20 mouse cellular contexts compared by ENCODE assay signal in genomic region chr11:16854111-16854510, GRCm38 (mm10).
DNase-seq lines count a peak whose midpoint lies in the region; TF ChIP-seq lines count a peak whose summit lies in the region.
"Had no signal": no experiment of that assay in that cellular context is flagged by ENCODE, and none has a peak within 500 bp of the region (broad histone marks: within the 10 kb centered on the region; RNA-seq: fewer than 3 reads in every experiment).

No protein-coding gene starts in this region.

- DNase-seq in 3T3-L1 (ENCODE audit: low read depth, low spot score) (peak; percentile 80), NIH3T3 (ENCODE audit: low read depth) (peak; percentile 71)
- no peak for DNase-seq in embryo, embryonic 11 days
- no peak for DNase-seq in thymus, postnatal 4 days
- DNase-seq in left cerebral cortex, postnatal 25 days (ENCODE audit: low spot score in 2 of 2): no peak
- DNase-seq: adrenal gland, adult 8-10 months; adrenal gland, postnatal 14 days; adrenal gland, postnatal 36 days; B cell, adult 2 months; cerebellum, adult 11-12 months; cerebellum, adult 2 months; cerebellum, adult 9-10 months; cerebellum, postnatal 10 days; cerebellum, postnatal 25 days; forebrain, postnatal 0 days had no signal

- intact Hi-C loops in left cerebral cortex, postnatal 25 days (cut with DNase I): no loop called here

- TF ChIP-seq CTCF in embryonic fibroblast, embryonic 13.5 days (IDR thresholded peaks at IDR 0.05; ENCODE audit: borderline replicate concordance, insufficient read depth, low read length): no peak

- TF ChIP-seq POLR2A in embryonic fibroblast, embryonic 13.5 days (IDR thresholded peaks at IDR 0.05; ENCODE audit: low read depth, low read length): no peak

- H3K4me1 ChIP-seq in embryonic fibroblast, embryonic 13.5 days (ENCODE audit: control insufficient read depth, insufficient read depth, low read length): peaks cover 19% of the 10 kb centered on the region
- H3K4me1 ChIP-seq: embryonic facial prominence, embryonic 15.5 days; forebrain, embryonic 13.5 days; forebrain, embryonic 15.5 days had no signal

- no peak overlapping the region for H3K4me3 ChIP-seq in embryonic fibroblast, embryonic 13.5 days (ENCODE audit: insufficient read depth, low read length)
- H3K4me3 ChIP-seq: embryonic facial prominence, embryonic 13.5 days; embryonic facial prominence, embryonic 15.5 days; forebrain, embryonic 13.5 days; forebrain, embryonic 15.5 days had no signal

- peak overlapping the region; percentile 99 for H3K27ac ChIP-seq in embryonic fibroblast, embryonic 13.5 days (ENCODE audit: insufficient read depth, low read length)
- H3K27ac ChIP-seq: embryonic facial prominence, embryonic 13.5 days; embryonic facial prominence, embryonic 15.5 days; forebrain, embryonic 13.5 days; forebrain, embryonic 15.5 days had no signal

Comparison
In these comparisons a context has a peak if more than half of its experiments do, and no peak if none do; other contexts are left out.
1. DNase-seq: peak in 3T3-L1 (single experiment) and NIH3T3 (single experiment); none in embryo, embryonic 11 days (single experiment), thymus, postnatal 4 days (single experiment) and left cerebral cortex, postnatal 25 days (0 of 2).